Mouse (Mus musculus): Measurements from ENCODE around the gene Nkd1.

Gene Nkd1

GRCm38 (mm10) chr8:88572941-88573645, 51.9 kb downstream of the Nkd1 start:
- in situ Hi-C loops (cut with MseI, MboI): no loop called here

DNA sequence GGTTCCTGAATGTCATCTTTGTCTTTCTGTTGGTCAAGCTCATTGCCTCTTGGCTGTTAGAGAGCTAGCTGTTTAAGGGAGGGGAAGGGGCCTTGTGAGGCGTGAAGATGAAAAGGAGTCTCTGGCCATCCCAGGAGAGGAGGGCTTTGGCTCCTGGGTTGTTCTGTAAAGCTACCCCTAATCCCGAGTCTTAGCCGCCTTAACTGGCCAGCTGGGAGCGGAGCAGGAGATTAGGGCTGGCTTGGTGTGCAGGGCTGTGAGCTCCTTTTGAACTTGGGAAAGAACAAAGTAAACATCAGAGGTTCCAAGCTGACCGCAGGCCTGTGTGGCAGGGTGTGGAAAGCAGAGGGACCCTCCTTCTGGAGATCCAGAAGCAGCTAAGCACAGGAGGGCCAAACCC, 53.8 kb downstream of the Nkd1 start:
- in situ Hi-C loops (cut with MseI, MboI): no loop called here

GRCm38 (mm10) chr8:88576351-88577142, 55.4 kb downstream of the Nkd1 start:
- in situ Hi-C loops (cut with MseI, MboI): no loop called here

- in situ Hi-C loops (cut with MseI, MboI): no loop called here
Measured at GRCm38 (mm10) chr8:88577666-88578065, 56.5 kb downstream of the Nkd1 start.

GRCm38 (mm10) chr8:88578413-88579175, 57.4 kb downstream of the Nkd1 start:
- in situ Hi-C loops (cut with MseI, MboI): no loop called here

DNA sequence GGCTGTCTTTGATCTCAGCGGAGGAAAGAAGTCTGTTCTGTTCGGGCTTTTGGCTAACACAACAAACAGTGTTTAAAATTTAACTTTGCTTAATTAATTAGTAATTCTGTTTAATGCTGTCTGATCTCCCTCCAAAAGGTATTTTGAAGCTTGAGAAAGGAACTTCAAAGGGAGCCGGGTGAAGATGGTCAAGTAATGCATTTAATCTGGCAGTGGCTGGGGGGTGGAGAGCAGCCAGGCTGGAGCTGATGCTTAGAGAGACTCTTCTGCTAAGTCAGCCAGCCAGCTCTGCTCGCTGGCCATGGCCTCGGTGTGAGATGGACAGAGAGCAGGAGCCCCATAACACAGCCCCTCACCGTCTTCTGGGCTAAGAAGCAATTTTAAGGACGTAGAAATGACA, 58.1 kb downstream of the Nkd1 start:
- in situ Hi-C loops (cut with MseI, MboI): no loop called here

DNA sequence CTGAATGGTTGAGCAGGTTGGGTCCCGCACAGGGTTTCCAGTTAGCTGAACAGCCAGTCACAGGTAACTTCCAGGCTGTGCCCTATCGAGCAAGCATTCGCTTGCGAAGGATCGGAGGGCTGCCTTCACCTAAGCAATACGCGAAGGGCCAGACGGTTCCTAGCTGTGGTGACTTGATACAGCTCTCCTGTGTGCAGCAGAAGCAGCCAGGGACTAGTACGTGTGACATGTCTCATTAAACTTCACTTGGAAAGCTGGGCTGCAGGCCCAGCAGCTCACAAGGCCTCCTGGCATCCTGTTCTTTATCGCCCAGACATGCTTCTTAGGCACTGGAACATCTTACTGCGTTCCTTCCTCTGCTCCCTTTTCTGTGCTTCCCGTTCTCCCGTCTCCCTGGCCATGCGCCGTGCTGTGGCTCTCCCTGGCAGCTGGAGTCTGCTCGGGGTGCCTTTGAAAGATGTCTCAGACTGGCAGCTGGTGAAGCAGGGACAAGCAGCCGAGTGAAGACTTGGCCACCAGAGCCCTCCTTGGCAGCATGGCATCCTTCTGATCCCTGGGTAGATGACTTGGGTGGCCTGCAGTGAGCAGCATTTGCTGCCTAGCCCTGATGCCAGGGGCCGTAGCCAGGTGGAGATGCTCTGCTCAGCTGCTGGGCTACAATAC, 58.6 kb downstream of the Nkd1 start:
- in situ Hi-C loops (cut with MseI, MboI): no loop called here

GRCm38 (mm10) chr8:88580785-88581184, 59.6 kb downstream of the Nkd1 start:
- in situ Hi-C loops (cut with MseI, MboI): no loop called here

- in situ Hi-C loops (cut with MseI, MboI): no loop called here
Measured at GRCm38 (mm10) chr8:88583863-88584262, 62.7 kb downstream of the Nkd1 start.

DNA sequence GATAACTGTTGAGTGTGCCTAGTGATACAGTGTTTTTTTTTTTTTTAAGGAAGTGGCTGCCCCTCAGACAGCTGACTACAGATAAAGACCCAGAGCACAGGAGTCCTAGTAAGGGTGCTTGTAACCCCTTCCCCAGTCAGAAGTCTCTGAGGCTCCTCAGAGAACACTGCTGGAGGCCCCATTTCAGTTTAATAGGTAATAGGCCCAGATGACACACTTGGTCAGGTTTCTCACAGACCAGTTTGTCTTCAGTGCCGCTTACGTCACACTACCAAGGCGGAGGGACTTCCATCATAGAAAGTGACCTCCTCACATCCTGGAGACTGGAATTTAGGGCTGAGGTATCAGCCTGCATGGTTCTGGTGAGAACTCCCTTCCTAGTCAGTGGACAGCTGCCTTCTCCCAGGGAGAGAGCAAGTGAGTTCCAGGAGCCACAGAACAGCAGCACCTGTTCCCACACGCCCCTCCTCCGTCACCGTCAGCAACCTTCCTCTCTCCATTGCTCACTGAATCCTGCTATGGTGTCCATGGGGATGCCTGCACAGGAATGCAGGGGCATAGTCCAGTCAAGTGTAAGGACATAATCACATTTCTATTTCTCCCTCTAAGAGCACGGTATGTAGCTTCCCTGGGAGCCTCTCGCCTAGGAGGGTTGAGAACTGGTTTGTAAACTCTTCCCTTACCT, 67.2 kb downstream of the Nkd1 start:
- in situ Hi-C loops (cut with MseI, MboI): no loop called here

- in situ Hi-C loops (cut with MseI, MboI): no loop called here
Measured at GRCm38 (mm10) chr8:88590226-88590625, 69.1 kb downstream of the Nkd1 start.

GRCm38 (mm10) chr8:88593947-88594346, 72.8 kb downstream of the Nkd1 start:
- in situ Hi-C loops (cut with MseI, MboI): no loop called here

GRCm38 (mm10) chr8:88596042-88596441, 74.9 kb downstream of the Nkd1 start:
- in situ Hi-C loops (cut with MseI, MboI): no loop called here

DNA sequence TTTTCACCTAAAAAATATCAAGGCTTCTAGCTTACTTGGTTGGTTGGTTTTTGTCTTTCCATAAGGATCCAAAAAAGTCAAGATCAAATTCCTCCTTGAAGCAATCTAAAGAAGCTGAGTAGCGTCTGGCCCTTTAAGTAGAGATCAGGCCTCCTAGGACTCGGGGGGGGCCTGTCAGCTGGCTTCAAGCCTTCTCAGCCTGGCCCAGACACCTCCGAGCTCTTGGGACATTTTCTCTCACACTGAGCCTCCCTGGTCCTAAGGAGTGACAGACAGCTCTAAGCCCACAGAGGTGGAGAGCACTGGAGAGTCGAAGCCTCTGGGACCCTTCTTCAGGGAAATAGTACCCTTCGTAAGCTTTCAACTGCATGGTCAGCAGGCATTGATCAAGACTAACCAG, 77.4 kb downstream of the Nkd1 start:
- in situ Hi-C loops (cut with MseI, MboI): no loop called here

- in situ Hi-C loops (cut with MseI, MboI): no loop called here
Measured at GRCm38 (mm10) chr8:88599491-88599890, 78.3 kb downstream of the Nkd1 start.

- in situ Hi-C loops (cut with MseI, MboI): no loop called here
Measured at GRCm38 (mm10) chr8:88603446-88603989, 82.4 kb downstream of the Nkd1 start.

DNA sequence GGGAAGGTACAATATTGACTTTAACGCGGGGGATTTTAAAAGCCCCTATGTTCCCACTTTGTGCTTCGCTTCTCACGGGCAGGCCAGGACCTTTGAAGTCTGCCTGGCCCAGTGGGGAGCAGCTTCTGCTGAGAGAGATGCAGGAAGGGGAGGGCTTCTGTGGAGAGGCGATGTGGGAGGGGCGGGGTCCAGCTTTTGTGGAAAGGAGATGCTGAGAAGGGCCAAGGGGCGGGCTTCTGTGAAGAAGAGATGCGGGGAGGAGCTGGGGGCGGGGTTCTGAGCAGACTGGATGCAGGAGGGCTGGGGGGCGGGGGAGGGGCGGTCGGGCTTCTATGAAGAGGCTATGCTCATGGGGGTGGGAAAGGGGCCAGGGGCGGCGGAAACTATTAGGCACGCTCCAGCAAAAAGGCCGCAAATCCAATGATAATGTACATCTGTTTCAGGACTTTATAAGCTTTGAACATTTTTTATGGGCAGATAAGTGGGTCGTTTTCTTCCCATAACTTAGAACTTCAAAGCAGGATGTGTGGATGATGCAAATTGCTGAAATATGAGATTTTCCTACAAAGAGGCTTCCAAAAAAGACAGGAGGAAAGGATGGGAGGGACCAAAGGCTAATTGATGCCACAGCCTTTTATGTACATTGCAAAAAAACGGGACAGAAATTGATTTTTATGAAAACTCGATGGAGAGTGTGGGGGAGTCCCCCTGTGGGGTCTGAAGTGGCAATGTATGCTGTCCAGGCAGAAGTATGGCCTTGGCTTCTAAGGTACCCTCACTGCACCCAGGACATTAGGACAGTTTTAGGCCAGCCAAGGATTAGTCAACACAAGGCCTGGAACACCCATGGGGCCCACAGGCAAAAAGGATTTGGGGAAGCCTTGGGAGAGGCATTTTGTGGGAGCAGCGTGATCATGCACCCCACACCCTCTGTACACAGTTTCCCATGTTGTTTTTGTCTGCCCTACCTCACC, 83.2 kb downstream of the Nkd1 start:
- in situ Hi-C loops (cut with MseI, MboI): no loop called here

GRCm38 (mm10) chr8:88605361-88606040, 84.3 kb downstream of the Nkd1 start:
- in situ Hi-C loops (cut with MseI, MboI): no loop called here

GRCm38 (mm10) chr8:88609036-88609435, 87.9 kb downstream of the Nkd1 start:
- in situ Hi-C loops (cut with MseI, MboI): no loop called here

All from mouse trophoblast stem cell (cell line).